Mouse (Mus musculus): Measurements from ENCODE around the gene Zbtb34.

Gene Zbtb34

GRCm38 (mm10) chr2:33401217-33401616, 29.9 kb downstream of the Zbtb34 start:
- DNase-seq (ENCODE audit: low read depth) = no peak

- DNase-seq (ENCODE audit: low read depth) = no peak
Observed at GRCm38 (mm10) chr2:33400541-33400940, 30.6 kb downstream of the Zbtb34 start.

- DNase-seq (ENCODE audit: low read depth) = no peak
Observed at GRCm38 (mm10) chr2:33399091-33399490, 32.0 kb downstream of the Zbtb34 start.

- no peak for DNase-seq (ENCODE audit: low read depth)
Observed at GRCm38 (mm10) chr2:33397036-33397435, 34.1 kb downstream of the Zbtb34 start.

GRCm38 (mm10) chr2:33395053-33395452, 36.1 kb downstream of the Zbtb34 start:
- no peak for DNase-seq (ENCODE audit: low read depth)

GRCm38 (mm10) chr2:33393951-33394635, 37.0 kb downstream of the Zbtb34 start:
- no peak for DNase-seq (ENCODE audit: low read depth)

GRCm38 (mm10) chr2:33393021-33393420, 38.1 kb downstream of the Zbtb34 start:
- DNase-seq (ENCODE audit: low read depth) = no peak

GRCm38 (mm10) chr2:33371648-33372408, 59.3 kb downstream of the Zbtb34 start:
- DNase-seq (ENCODE audit: low read depth) = no peak

- DNase-seq (ENCODE audit: low read depth) = peak; percentile 89
Observed at GRCm38 (mm10) chr2:33370777-33371647, 60.1 kb downstream of the Zbtb34 start, which contains the start of gene Ralgps1. Gene Ralgps1, minus strand, starts transcription at chr2:33371486.

GRCm38 (mm10) chr2:33370276-33370776, 60.8 kb downstream of the Zbtb34 start:
- no peak for DNase-seq (ENCODE audit: low read depth)

- DNase-seq (ENCODE audit: low read depth) = no peak
Observed at GRCm38 (mm10) chr2:33369453-33369852, 61.7 kb downstream of the Zbtb34 start.

- DNase-seq (ENCODE audit: low read depth) = no peak
Observed at GRCm38 (mm10) chr2:33368486-33368885, 62.6 kb downstream of the Zbtb34 start.

- DNase-seq (ENCODE audit: low read depth) = no peak
Observed at GRCm38 (mm10) chr2:33365703-33366471, 65.2 kb downstream of the Zbtb34 start.

- DNase-seq (ENCODE audit: low read depth) = no peak
Observed at GRCm38 (mm10) chr2:33364656-33365055, 66.5 kb downstream of the Zbtb34 start.

- DNase-seq (ENCODE audit: low read depth) = no peak
Observed at GRCm38 (mm10) chr2:33363890-33364289, 67.2 kb downstream of the Zbtb34 start.

- DNase-seq (ENCODE audit: low read depth) = no peak
Observed at GRCm38 (mm10) chr2:33361139-33361716, 69.9 kb downstream of the Zbtb34 start.

GRCm38 (mm10) chr2:33360564-33360963, 70.6 kb downstream of the Zbtb34 start:
- no peak for DNase-seq (ENCODE audit: low read depth)

GRCm38 (mm10) chr2:33359184-33359583, 71.9 kb downstream of the Zbtb34 start:
- DNase-seq (ENCODE audit: low read depth) = peak; percentile 44

GRCm38 (mm10) chr2:33357250-33357838, 73.8 kb downstream of the Zbtb34 start:
- DNase-seq (ENCODE audit: low read depth) = no peak
